Mouse (Mus musculus): ENCODE results near the gene Cmbl.

DNA sequence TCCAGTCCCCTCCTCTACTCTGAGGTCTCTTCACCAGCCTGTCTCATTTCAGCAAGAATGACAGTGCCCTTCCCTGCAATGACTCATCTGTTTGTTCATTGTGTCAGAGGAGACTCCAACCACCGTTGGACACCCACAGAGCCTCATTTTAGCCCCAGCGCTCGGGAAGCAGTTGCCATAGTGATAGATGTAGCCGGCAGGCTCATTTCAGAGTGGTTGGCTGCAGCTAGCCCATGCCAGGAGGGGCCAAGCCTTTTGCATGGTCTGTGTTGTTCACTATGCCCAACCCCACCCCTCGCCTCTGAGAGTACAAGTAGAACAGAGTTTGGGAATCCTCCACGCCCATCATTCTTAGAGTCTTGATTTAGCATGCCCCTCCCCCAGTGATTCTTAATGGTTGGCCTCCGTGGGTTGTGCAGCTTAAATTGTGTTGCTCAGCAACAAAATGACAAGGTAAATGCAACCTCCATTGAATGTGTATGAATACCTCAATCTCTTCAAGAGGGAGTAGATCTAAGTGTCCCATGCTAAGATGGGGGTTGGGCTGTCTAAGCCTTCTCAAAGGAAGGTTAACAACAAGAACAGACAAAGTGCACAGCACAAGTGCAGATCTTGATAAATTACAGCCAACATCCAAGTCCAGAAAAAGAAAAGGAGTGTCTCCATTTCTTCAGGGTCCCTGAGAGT lies 29.0 kb upstream of the Cmbl start:
- TF ChIP-seq CTCF (IDR thresholded peaks at IDR 0.05; ENCODE audit: low read depth) (no peak), EP300 (IDR thresholded peaks at IDR 0.05; ENCODE audit: low read depth) (no peak)

All from liver, embryonic 14.5 days (tissue).